Mouse (Mus musculus) adrenal gland, postnatal 4 days (tissue): ENCODE measurements around the gene Tbc1d9b. TPM values are rescaled to one million over a fixed set of nuclear protein-coding genes. Genes with fewer than 3 reads are reported as not detected.
"Not testable (repeated sequence)": the region's sequence is repeated elsewhere in the genome, so short reads cannot be mapped to it uniquely, and the experiment has no call there.

Experiments
- DNase-seq, 2 experiments: peaks; one replicate each; pipeline ENCODE4 v3.0.0; 2021 to 2022; ENCODE audit warnings: low spot score in 2 of 2, mixed read lengths in 2 of 2
- total RNA-seq, 2 experiments: library from RNA; stranded (reverse); gene quantifications; 2 replicates each; pipeline ENCODE4 v1.2.3; 2021

The Tbc1d9b gene
- total RNA-seq, 2 experiments from 2014 or later = 108 to 120 TPM

DNA sequence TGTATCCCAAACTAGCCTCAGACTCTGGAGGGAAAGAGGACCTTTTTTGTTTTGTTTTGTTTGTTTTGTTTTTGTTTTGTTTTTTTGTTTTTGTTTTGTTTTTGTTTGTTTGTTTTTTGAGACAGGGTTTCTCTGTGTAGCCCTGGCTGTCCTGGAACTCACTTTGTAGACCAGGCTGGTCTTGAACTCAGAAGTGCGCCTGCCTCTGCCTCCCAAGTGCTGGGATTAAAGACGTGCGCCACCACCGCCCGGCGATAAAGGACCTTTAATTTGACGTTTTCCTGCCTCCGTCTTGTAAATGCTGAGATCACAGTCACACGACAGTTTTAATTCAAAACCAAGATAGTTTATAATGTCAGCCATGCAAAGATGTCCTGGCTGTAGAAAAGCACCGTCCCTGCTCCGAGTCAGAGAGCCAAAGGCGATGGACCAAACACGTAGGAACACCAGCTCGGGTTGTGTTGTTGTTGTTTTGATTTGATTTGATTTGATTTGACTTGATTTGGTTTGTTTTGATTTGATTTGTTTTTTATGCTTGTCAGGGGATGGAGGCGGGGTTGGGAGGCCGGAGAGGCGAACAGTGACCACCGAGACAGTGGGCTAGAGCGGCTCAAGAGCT is 43.0 kb downstream of the Tbc1d9b start, which contains the start of gene Mrnip:
Gene Mrnip (plus strand): TSS at position 334 of the 619 bp plus-strand sequence.
- DNase-seq = not testable (repeated sequence)

DNA sequence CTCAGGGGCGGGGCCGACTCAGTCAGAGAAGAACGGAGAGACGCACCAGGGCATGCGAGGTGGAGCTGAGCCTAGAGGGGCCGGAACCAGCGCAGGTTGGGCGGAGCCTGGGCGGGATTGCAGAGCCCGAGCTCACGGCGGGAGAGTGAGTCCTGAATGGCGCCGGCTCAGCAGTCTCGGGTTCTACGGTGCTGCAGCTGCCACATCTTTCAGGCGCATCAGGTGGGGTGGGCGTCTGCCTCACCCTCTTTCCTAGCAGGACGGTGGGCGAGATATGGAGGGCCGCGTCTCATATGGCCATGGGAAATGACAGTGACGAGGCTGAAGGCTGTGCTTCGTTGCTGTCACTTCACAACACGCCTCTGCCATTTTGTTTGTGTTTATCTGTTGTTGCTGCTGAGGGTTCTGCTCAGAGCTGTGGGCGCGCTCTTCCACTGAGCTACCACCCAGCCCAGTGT is 43.6 kb downstream of the Tbc1d9b start:
- DNase-seq = peak; percentile 97

DNA sequence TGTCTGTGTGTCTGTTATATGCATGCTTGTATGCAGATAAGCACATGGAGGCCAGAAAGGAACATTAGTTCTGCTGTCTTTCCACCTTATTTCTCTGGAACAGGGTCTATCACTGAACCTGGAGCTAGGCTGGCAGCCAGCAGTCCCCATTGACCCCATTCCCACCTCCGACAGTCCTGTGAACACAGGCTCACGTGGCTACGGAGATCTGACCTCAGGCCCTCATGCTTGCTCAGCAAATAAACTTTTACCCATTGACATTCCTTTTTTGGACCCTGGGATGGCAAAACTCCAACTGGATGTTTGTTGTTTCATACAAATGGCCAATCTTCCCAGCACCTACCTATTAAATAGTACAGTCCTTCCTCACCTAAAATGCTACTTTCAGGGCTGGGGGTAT is 45.2 kb downstream of the Tbc1d9b start:
- no peak for DNase-seq

DNA sequence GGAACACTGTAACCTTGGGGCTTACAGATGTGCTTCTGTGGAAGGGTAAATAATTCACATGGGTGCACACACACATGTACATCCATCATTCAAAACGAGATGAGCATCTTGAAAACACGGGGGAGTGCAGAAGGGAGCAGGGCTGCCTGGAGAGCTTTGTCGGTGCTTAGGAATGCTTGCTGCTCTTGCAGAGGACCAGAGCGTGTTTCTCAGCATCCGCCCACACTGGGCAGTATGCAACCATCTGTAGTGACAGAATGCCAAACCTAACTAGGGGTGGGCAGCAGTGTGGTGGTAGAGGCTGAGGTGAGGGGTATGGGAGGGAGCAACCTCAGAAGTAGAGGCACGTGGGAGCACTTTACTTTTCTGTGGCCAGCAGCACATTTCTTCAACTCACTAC is 45.9 kb downstream of the Tbc1d9b start:
- DNase-seq = no peak

DNA sequence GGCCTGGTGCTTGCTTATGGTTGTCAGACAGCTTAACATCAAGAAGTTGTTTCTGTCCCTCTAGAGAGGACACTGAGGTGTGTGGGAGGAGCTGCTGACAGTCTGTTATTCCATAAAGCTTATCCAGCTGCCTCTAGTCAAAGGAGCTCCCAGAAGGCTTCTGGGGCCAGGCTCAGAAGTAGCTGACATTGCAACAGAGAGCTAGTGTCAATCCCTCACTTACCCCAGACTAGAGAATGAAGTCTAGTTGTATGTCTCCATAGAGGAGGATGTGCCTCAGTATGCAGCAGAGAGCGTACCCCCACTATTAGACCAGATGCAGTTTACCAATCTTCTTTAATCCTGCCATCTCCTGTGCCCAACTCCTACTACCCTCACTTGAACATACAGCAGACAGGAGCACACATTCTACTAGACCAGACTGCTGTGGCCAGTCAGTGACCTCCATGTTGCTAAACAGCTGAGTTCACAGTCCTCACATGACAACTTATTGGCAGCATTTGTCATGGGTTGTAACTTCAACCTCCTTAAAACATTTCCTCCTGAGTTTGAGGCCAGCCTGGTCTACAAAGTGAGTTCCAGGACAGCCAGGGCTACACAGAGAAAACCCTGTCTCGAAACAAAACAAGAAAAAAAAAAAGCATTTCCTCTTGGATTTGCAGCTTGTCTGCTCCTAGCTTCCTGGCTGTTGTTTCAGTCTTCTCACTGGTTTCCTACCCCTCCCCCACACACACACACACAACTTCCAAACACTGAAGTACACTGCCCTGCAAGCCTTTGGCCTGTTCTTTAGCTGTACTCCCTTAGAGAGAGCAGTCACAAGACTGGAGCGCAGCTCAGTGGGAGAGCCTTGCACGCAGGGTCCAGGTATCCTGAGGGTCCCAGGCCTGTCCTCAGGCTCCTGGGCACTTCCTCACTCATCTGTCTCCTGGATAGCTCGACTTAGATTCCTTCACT is 47.6 kb downstream of the Tbc1d9b start:
- DNase-seq = no peak

DNA sequence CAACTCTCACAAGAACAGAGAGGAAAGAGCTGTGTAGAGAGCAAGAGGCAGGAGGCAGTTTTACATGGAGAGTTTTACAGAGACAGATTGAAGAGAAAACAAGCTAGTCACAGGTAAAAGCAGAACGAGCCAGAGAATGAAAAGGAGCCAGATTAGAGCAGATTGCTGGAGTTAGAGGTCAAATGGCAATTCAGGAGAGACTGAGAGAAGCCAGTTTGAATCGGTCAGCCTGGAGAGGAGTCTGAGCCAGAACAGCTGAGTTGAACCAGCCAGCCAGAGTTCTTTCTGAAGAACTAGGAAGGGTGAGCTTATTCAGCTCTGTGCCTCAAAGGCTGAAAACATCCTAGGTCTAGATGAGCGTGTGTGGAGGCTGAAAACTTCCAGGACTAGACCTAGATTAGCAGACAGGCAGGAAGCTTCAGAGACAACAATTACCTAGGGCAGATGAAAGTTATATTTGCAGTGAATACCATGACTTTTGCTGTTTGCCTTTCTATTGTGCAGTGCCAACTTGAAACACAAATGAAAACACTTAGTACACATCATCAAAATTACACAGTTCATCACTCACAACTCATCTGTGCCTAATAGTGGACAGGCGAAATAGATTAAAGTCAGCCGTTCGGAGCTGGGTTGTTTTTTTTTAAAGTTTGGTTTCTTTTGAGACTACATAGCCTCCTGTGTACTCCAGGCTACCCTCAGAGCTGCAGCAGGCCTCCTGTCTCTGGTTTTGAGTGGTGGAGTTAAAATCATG is 49.5 kb downstream of the Tbc1d9b start:
- no peak for DNase-seq

DNA sequence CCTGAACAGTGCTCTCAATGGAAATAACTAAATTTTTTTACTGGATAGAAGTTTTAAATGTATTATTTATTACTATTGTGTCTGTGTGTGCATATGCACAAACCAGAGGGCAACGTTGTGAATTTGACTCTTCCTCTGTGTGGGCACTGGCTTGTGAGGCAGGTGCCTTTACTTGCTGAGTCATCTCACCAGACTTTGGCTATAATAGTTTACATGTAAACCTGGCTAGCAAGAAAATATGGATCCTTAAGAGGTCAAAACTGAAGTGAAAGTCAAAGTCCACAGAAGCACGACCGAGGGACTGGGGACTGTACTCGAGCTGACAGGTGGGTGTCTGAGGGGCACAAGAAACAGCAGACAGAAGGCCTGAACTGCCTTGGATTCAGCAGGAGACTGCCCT is 51.5 kb downstream of the Tbc1d9b start:
- DNase-seq = no peak

DNA sequence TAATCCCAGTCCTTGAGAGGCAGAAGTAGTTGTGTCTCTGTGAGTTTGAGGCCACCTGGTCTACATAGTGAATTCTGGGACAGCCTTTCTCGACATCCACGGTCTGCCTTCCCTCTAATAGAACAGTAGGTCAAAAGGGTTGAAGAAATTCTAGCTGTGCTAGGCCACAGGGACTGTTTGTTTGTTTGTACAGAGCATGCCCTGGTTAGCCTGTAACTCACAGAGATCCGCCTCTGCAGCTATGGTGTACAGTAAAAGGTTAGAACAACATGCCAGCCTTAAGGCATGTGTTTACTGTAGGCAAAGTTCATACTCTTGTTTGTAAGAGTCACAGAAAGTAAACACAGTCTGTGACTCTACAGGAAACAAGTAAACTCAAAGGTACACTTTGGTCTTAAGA is 53.6 kb downstream of the Tbc1d9b start:
- DNase-seq = no peak

DNA sequence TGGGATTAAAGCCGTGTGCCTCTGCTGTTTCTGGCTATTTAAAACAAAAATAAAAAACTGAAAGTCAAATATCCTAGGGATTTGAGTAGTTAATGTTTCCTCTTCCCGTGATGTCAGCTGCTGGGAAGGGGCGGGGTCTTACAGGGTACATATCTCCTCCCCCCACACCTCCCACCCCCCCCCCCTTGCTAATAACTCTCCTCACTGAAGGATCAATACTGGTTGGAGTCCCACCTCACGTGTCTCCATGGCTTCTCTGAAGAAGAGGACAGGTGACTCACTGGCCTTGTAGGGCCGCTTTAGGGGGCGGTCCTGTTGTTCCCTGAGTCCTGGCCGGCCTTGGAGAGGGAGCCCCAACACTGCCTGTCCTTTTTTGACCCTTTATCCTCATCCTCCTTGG is 57.5 kb downstream of the Tbc1d9b start:
- no peak for DNase-seq

DNA sequence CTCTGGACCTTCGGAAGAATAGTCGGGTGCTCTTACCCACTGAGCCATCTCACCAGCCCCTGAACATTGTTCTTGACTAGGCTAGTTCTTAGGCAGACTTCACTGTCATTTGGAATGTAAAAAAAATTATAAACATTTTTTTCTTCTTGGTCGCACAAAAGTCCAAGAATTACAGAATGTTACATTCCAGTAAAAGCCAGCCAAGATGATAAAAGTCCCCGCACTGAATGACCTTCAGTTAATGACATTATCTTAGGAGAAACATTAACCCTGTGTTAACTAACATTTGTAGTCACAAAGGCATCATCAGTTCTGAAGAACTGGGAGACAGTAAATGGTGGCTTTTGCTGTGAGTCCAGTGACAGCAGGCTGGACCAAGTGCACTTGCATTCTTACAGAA is 59.2 kb downstream of the Tbc1d9b start:
- no peak for DNase-seq

DNA sequence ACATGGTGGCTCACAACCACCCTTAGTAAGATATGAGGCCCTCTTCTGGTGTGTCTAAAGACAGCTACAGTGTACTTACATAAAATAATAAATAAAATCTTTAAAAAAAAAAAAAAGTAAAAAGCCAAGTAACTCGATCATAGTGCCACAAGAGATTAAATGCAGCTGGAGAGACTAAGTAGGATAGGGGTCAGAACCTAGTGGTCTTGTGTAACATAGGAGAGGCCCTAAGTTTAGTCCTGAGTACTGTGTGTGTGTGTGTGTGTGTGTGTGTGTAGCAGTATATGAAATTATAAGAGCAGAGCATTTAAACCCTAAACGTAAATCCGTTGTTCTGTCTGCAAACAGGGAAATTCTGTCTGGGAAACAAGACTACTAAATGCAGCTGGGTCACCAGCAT is 61.1 kb downstream of the Tbc1d9b start:
- DNase-seq = no peak

DNA sequence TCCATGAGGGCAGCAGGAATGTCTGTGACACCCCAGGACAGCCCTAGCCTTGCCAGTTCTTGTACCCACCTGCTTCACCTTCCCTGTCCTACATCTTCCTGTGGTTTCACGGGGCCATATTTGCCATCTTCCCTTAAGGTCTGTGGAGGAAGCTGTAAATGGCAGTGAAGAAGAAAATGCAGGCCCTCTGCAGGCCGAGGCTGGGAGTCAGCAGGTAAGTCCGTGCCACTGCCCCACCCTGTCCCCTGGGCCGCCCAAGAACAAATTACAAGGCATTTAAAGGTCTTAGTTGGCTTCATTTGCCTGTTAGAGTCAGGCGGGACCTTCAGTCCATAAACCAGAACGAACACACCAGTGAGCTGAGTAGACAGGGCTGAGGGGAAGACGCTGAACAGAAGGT is 62.9 kb downstream of the Tbc1d9b start:
- no peak for DNase-seq

DNA sequence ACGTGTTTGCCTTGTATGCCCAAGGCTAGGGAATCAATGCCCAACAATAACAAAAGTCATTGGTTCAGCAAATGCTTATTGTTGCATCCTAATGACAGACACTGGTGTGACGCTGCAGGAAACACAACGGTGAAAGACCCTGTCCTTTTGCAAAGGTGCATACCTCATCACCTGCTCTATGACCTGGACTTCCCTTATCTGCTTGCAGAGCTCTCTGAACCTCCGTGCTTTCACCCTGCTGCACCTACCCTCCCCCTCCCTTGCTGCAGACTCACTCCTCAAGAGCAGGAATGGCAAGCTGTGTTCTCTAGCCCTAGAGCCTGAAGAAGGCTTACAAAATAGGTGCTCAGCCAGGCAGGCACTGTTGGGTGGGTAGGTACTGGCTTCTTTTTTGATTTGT is 63.6 kb downstream of the Tbc1d9b start:
- no peak for DNase-seq

DNA sequence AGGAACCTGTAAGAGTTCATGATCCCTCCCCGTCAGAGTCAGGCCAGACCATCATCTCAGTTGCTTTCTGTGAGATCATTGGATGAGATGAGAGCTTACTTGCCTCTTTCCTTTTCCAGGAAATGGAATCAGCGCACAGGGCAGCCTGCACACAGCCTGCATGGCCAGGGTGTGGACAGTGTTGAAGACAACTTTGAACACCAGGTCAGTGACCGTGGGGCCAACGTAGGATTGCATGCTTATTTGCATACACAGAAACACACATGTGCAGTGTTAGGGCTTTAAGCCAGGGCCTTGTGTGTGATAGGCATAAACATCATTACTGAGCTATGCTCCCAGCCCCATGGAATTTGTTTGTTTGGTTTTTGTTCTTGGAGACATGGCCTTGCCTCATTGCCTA is 66.3 kb downstream of the Tbc1d9b start:
- DNase-seq = no peak

DNA sequence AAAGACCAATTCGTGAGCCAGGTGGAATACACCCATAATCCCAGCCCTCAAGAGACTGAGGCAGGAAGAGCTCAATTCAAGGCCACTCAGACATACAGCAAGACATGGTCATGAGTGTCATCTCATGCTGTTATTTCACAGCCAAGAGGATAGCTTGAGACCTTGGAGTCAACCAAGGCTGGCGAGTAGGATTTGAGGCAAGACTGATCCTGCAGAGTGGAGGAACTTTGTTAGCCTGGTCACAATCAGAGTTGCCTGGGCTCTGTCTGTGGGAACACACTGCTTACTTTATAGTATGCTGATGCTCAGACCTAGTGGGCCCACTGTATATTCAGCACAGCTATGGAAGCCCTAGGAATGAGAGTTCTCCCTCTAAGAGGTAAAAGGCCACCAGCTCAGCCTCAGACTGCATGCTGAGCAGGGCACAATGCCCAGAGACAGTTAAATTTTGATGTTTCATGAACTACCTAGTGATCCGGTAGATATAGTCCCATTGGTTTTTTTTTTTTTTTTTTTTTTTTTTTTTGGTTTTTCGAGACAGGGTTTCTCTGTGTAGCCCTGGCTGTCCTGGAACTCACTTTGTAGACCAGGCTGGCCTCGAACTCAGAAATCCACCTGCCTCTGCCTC is 67.1 kb downstream of the Tbc1d9b start:
- DNase-seq = no peak

DNA sequence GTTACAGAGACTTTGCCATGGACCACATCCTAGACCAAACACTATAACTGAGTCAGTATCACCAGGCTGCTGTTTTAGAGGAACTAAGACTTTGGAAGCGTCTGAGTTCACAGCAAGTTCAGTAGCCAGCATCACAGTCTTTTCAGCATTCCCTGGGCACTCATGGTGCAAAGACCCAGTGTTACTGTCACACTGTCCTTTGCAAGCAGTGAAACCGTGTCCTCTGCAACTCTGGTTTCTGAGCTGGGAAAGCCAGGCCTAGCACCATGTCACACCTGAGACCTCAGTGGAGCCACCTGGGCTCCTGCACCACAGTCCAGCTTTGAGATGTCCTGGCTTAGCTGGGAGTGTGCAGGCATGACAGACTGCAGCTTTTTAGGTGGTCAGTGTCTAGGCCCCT is 67.7 kb downstream of the Tbc1d9b start:
- no peak for DNase-seq

DNA sequence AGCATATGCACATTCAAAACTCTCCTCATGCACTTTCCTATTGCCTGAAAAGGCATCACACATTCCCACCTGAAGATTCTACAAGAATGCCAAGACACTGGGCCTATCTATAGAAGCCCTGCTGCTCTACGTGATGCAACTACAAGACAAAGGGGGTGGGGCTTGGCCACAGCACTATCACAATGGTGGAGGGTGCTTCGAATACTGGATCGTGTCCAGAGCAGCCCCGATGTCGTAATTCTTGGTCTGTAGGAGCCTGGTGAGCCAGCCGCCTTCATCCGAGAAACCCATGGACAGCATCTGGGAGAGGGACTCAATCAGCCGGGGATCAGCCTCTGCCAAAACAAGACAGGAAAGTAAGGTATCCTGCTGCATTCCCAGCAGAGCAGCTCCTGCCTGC is 69.4 kb downstream of the Tbc1d9b start:
- no peak for DNase-seq

DNA sequence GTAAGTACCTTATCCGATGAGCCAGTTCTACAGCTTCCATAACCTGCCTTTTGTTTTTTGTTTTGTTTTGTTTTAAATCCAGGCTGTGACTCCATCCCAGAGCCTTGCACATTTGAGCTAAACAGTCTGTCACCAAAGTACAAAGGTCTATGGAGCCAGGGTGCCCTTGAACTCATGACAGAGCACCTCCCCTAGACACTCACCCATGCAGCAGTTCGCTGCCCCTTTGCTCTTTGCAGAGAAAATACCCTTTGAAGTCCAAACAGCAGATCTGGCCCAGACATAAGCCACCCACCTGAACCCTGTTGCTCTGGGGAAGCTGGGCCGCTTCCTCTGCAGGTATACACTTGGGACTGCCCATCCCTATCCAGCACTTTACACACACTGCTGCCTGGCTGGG is 70.4 kb downstream of the Tbc1d9b start:
- no peak for DNase-seq

DNA sequence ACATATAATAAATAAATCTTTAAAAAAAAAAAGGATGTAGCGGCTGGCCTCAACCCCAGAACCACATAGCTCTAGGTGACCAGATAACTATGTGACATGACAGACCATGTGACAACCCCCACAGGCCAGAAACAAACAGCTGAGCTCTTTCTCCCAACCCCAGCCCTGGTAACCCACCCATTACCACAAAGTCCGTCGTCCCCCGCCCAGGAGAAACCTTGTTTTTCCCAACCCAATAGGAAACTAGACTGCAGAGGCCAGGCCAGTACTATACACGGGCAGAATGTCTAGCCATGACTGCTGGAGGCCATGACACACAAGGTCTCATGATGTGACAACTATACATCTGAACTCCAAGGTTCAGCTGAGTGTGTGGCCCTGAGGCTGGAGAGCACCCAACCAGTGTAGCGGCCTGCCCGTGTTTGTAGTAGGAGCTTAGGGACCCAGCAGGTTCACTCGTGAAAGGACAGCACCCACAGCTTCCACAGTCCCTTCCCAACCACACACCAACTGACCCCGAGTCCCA is 72.2 kb downstream of the Tbc1d9b start:
- DNase-seq = no peak

DNA sequence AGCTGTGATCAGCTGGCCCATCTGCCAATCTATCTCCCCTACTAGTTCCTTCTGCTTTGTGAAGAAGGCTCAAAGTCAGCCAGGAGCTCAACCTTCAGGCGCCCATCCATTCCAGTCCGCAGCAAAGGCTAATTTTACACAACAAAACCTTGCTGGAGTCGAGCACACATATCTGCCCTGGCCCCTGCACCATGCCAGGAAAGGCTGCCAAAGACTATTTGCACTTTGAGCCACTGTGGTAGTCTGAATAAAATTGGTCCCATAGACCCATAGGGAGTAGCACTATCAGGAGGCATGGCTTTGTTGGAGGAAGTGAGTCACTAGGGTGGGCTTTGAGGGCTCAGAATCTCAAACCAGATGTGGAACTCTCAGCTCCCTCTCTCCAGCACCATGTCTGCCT is 74.2 kb downstream of the Tbc1d9b start:
- DNase-seq = no peak

DNA sequence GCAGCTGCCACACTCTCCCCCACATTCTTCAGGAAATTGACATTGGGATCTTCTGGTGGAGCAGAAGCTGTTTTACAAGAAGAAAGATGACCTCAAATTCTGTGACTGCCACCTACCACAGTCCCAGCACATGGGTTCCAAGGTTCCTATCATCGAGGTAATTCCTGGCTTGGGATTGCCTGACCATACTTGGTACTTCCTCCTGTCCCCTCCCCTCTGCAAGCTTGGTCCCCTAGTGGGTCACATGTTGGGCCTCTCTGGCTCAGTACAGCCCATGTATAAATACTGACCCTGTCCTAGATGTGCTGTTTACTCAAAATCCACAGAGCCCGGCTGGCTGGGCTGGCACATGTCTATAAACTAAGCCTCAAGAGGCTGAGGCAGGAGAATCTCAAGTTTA is 74.8 kb downstream of the Tbc1d9b start:
- no peak for DNase-seq
